Mouse (Mus musculus) brain, embryonic 18.5 days (tissue): Measurements from ENCODE around the gene Arl1.
"Not testable (repeated sequence)": the region's sequence is repeated elsewhere in the genome, so short reads cannot be mapped to it uniquely, and the experiment has no call there.

Source experiments
- DNase-seq: peaks from one replicate; pipeline ENCODE4 v3.0.0-alpha.2; 2012; ENCODE audit warnings: low read depth, low spot score

Gene Arl1

GRCm38 (mm10) chr10:88730571-88731495 is at the start of gene Arl1:
Arl1 (plus strand) TSS chr10:88730858.
- peak; percentile 81 for DNase-seq

- no peak for DNase-seq
These were observed 47.6 kb upstream of the Arl1 start for GRCm38 (mm10) chr10:88682904-88683563.

DNA sequence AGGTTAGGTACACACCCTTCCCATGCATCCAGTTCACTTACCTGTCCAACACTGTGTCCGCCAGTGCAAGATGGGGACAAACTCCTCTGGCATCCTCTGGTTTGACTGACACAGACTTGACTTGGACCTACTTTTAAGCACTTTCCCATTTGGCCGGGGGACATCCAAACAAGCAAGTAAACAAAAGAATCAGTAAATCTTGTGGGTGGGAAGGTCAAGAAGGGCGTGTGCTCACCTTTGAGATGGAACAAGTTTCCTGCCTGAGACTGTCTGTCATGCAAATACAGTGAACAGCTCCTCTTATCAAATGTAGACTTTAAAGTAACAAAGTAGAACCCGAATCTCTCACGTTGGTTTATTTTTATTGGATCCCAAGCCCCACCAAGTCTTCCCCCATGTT is 45.7 kb upstream of the Arl1 start, which contains the start of gene Spic:
Gene Spic, minus strand, starts transcription at position 91 of the 400 bp plus-strand sequence.
- DNase-seq = no peak

- DNase-seq = no peak
These were observed 29.7 kb upstream of the Arl1 start for GRCm38 (mm10) chr10:88700938-88701337.

DNA sequence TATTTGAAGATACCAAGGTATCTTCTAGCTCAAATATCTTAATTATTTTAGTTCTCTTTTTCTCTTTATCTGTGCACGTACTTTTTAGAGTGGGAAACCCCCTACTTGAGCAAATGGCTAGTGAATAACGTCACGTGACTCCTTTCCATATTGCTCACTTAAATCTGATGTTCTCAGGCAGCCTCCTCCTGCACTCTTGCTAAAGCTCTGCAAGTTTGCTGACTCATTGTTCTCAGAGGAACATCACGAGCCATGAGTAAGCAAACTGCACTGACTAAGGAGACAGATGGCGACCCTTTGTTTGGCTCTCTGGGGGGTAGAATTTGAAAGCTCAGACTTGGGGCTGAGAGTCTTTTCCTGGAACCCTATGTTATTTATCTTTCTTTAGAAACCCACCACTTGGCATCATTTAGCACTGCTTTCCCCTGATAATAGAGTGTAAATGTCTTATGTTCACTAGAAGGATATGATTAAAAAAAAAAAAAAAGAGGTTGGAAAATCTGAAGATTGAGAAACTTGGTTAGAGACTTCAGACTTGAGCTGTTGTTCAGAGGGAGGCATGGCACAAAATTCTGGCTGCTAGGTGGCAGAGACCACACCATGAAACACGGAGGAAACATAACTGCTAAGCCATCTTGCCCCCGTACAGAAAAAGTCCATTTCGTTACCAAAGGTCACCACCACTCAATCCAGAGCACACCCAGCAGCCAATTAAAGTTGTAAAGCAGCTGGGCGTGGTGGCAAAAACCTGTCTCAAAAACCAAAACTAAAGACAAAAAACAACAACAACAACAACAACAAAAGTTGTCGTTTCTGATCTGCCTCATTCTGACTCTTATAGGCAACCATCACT is 21.8 kb upstream of the Arl1 start:
- DNase-seq = no peak

GRCm38 (mm10) chr10:88712359-88712758 is 18.3 kb upstream of the Arl1 start:
- DNase-seq = no peak

DNA sequence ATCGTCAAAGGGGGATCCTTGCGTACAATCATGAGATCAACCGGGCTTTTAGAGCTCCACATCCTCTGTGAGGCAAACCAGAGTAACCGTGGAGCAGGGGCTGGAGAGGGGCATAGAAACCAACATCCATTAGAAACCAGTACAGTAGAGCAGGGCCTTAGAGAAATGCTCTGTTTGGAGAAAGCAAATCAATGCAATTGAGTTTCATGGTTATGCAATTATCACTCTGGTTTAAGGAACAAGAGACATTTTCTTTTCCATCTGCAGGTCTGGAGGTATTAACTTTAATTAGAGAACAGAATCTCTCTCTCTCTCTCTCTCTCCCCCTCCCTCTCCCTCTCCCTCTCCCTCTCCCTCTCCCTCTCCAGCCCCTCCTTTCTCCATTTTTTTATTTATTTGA is 15.9 kb upstream of the Arl1 start:
- no peak for DNase-seq

- DNase-seq = no peak
These were observed 15.0 kb upstream of the Arl1 start for GRCm38 (mm10) chr10:88715621-88716020.

DNA sequence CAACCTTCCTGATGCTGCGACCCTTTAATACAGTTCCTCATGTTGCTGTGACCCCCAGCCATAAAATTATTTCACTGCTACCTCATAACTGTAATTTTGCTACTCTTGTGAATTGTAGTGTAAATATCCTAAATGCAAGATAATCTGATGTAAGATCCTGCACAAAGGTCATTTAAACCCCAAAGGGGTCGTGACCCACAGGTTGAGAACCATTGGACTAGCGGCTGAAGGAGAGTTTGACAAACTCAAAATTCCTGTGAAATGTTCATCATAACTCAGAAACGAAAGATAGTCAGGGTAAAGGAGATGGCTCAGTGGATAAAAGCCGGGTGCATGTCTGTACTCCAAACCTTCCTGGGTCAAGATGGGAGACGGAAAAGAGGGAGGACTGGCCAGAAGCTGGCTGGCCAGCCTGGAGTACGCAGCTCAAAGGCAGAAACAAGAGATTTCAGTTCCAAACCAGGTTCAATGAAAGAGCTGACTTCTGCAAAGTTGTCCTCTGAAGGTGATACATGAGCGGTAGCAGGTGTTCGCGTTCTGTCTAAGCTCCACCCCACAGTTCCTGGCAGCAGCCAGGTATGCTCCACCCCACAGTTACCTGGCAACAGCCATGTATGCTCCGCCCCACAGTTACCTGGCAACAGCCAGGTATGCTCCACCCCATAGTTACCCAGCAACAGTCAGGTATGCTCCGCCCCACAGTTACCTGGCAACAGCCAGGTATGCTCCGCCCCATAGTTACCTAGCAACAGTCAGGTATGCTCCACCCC is 13.5 kb upstream of the Arl1 start:
- DNase-seq = no peak

GRCm38 (mm10) chr10:88717756-88718025 is 13.0 kb upstream of the Arl1 start:
- DNase-seq = no peak

DNA sequence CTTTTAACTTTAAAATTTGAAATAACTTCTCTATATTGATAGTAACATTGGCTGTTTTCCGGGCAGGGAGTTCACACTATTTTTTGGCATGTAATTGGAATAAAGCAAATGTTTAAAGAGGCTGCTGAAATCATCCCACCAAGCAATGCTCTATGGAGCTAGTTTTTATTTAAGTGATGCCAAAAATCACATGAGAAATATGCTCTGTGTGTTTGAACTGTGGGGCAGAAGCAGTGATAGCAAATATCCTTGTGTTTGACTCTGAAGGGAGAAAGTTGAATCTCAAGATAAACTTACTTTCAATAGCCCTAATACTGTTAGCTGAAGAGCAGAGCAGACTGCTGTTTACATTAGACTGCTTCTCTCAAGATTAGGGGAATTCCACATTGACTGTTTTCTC is 11.0 kb upstream of the Arl1 start:
- no peak for DNase-seq

- DNase-seq = no peak
These were observed 5.3 kb upstream of the Arl1 start for GRCm38 (mm10) chr10:88725343-88725742.

DNA sequence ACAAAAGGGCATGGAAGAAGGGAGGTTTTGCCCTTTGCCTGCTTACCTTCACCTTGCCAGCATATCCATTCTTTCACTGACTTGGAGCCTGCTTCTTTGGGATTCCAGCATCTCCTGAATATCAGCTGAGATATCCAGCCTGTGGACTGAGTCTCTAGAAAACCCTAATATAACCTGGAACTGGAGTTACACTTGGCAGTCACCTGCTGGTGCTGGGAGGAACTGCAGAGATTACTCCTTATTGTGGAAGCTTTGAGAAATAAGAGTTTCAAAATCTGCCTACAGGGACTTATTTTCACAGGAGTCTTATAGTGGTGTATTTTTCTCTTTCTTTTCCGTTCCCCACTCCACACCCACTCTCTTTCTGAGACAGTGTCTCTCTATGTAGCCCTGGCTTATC is 3.5 kb upstream of the Arl1 start:
- DNase-seq = no peak

- no peak for DNase-seq
These were observed 2.5 kb upstream of the Arl1 start for GRCm38 (mm10) chr10:88728166-88728565.

DNA sequence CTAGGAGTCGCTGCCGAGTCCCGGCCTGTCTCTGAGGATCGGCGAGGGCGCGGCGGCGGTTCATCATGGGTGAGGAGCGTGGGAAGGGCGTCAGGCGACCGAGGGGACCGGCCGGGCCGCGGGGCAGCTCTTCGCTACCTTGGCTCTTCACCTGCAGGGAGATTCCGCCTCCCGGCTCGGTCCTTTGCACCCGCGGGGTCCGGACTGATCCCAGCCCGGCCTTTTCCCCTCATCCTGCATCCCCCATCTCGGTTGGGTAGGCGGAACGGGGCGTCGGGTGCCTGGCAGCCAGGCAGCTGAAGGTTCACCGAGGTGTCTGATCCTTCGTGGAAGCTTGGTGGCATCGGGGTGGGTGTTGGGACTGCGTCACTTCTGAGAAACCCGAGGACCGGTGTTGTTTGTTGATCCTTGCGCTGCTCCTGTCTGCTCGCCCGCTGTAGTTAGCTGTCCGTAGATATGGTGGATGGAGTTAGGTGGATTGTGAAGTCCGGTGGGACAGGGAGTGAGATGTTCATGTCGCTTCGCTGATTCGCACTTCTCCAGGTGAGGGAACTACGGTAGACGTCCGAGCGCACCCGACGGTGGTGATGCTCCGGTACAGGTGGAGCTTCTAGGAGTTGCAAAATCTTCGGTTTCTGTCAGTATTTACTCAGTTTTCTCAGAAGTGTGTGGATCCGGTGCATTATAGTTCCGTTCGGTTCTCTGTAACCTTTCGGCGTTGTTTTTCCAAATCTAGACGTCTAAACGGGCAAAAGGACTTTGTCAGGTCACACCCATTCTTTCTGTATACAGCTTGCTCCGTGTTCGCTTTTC is 1.0 kb downstream of the Arl1 start:
- DNase-seq = no peak

DNA sequence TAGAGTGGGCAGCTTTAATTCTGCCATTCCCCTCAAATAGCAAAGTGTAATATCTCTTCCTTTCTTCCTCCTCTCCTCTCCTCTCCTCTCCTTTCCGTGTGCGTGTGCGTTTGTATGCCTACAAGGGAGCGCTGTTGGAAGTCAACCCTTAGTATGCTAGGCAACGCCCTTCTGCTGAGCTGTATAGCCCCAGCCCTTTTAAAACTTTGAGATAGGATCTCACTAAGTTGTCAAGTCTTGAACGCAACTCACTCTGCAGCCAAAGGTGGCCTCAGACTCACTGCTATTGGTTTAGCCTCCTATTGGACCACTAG is 1.6 kb downstream of the Arl1 start:
- DNase-seq = no peak

DNA sequence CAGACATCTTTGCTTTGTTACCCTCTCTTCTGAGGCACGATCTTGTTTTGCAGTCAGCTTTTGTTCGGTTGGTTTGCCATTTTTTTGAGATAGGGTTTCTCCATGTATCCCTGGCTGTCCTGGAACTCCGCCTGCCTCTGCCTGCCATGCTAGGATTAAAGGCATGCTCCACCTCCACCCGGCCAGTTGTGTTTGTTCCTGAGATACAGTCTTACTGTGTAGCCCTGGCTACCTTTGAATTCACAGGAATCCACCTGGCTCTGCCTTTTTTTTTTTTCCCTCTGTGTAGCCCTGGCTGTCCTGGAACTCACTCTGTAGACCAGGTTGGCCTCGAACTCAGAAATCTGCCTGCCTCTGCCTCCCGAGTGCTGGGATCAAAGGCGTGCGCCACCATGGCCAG is 8.4 kb downstream of the Arl1 start:
- not testable (repeated sequence) for DNase-seq

GRCm38 (mm10) chr10:88739818-88740217 is 9.2 kb downstream of the Arl1 start:
- DNase-seq = no peak

DNA sequence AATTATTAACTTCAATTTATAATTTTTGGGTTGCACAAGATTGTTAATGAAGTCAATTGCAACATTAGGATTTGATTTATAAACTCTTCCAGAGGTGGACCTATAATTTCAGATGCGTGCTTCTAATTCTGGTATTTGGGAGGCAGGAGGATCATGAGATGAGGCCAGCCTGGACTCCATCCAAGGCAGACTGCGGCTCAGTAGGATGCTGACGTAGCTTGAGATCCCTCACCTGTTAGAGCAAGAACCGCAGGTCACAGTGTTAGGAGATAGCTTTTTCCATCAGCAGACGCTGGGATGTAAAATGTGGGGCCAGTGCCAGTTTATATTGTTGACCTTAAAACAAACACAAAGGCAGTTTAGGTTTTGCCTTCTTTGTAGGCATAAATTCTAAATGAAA is 10.1 kb downstream of the Arl1 start:
- DNase-seq = no peak

DNA sequence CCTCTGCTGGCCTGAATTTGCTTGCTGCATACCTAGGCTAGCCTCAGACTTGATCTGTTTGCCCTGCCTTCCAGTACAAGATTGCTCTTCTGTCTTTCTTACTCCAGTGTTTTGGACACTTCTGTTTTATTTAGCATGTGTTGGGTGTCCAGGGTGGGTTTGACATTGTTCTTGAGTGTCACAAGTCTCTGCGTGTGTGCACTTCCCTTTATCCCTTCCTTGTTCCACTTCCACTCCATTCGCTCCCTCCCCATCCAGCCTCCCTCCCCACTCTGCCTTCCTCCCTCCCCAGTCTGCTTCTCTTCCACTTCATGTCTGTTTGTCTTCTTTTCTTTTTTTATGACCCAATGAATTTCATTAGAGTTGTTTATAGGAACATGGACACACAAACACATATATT is 10.8 kb downstream of the Arl1 start:
- no peak for DNase-seq
